Mouse (Mus musculus): ENCODE measurements around the gene Prex1.

Prex1 gene

GRCm38 (mm10) chr2:166605164-166605831, 108.3 kb downstream of the Prex1 start:
- no peak for DNase-seq (ENCODE audit: low spot score)

- no peak for DNase-seq (ENCODE audit: low spot score)
Measured at GRCm38 (mm10) chr2:166602948-166603347, 110.7 kb downstream of the Prex1 start.

GRCm38 (mm10) chr2:166601420-166601819, 112.2 kb downstream of the Prex1 start:
- DNase-seq (ENCODE audit: low spot score) = no peak

GRCm38 (mm10) chr2:166598453-166599155, 115.0 kb downstream of the Prex1 start:
- no peak for DNase-seq (ENCODE audit: low spot score)

GRCm38 (mm10) chr2:166597763-166598162, 115.9 kb downstream of the Prex1 start:
- no peak for DNase-seq (ENCODE audit: low spot score)

- DNase-seq (ENCODE audit: low spot score) = peak; percentile 66
Measured at GRCm38 (mm10) chr2:166592034-166592912, 121.4 kb downstream of the Prex1 start.

- DNase-seq (ENCODE audit: low spot score) = no peak
Measured at GRCm38 (mm10) chr2:166584491-166584890, 129.1 kb downstream of the Prex1 start.

GRCm38 (mm10) chr2:166583292-166583691, 130.3 kb downstream of the Prex1 start:
- DNase-seq (ENCODE audit: low spot score) = no peak

GRCm38 (mm10) chr2:166581881-166582583, 131.6 kb downstream of the Prex1 start:
- DNase-seq (ENCODE audit: low spot score) = no peak

- no peak for DNase-seq (ENCODE audit: low spot score)
Measured at GRCm38 (mm10) chr2:166579793-166580192, 133.8 kb downstream of the Prex1 start.

- no peak for DNase-seq (ENCODE audit: low spot score)
Measured at GRCm38 (mm10) chr2:166579361-166579760, 134.3 kb downstream of the Prex1 start.

- no peak for DNase-seq (ENCODE audit: low spot score)
Measured at GRCm38 (mm10) chr2:166575419-166575818, 138.2 kb downstream of the Prex1 start.

- DNase-seq (ENCODE audit: low spot score) = peak; percentile 52
Measured at GRCm38 (mm10) chr2:166574934-166575333, 138.7 kb downstream of the Prex1 start.

- no peak for DNase-seq (ENCODE audit: low spot score)
Measured at GRCm38 (mm10) chr2:166573621-166574020, 140.0 kb downstream of the Prex1 start.

- DNase-seq (ENCODE audit: low spot score) = no peak
Measured at GRCm38 (mm10) chr2:166572297-166572696, 141.3 kb downstream of the Prex1 start.

GRCm38 (mm10) chr2:166569182-166569581, 144.4 kb downstream of the Prex1 start:
- no peak for DNase-seq (ENCODE audit: low spot score)

- DNase-seq (ENCODE audit: low spot score) = peak; percentile 20
Measured at GRCm38 (mm10) chr2:166565503-166565902, 148.1 kb downstream of the Prex1 start.

- DNase-seq (ENCODE audit: low spot score) = peak; percentile 53
Measured at GRCm38 (mm10) chr2:166564455-166564854, 149.2 kb downstream of the Prex1 start.

- DNase-seq (ENCODE audit: low spot score) = peak; percentile 77
Measured at GRCm38 (mm10) chr2:166563890-166564289, 149.7 kb downstream of the Prex1 start.

- no peak for DNase-seq (ENCODE audit: low spot score)
Measured at GRCm38 (mm10) chr2:166563076-166563475, 150.6 kb downstream of the Prex1 start.

GRCm38 (mm10) chr2:166561781-166562180, 151.9 kb downstream of the Prex1 start:
- DNase-seq (ENCODE audit: low spot score) = no peak

GRCm38 (mm10) chr2:166560826-166561225, 152.8 kb downstream of the Prex1 start:
- DNase-seq (ENCODE audit: low spot score) = no peak
